Mouse (Mus musculus): ENCODE results near the gene Arsg. TPM values are rescaled to one million over a fixed set of nuclear protein-coding genes. Genes with fewer than 3 reads are reported as not detected.

Arsg gene
- polyA plus RNA-seq, 1 experiment from 2014 or later = 3.3 TPM

GRCm38 (mm10) chr11:109505823-109506222 lies 32.6 kb downstream of the Arsg start:
- Histone ChIP-seq H3K27ac (no peak overlapping the region), H3K36me3 (no peaks in the 10 kb centered on the region), H3K4me3 (no peak overlapping the region), H3K4me1 (0 out of 2 replicates have a peak, but pooled peaks cover 3% of the 10 kb centered on the region), H3K9me3 (no peaks in the 10 kb centered on the region), H3K27me3 (ENCODE audit: insufficient read depth, poor library complexity, severe bottlenecking) (no peaks in the 10 kb centered on the region)
- 91% methylated on average over 4 of the region's 4 CpGs for WGBS
- DNase-seq (ENCODE audit: low spot score) = no peak

GRCm38 (mm10) chr11:109507068-109507467 lies 33.9 kb downstream of the Arsg start:
- H3K4me3 ChIP-seq = no peak overlapping the region
- 0 out of 2 replicates have a peak, but pooled peaks cover 3% of the 10 kb centered on the region for H3K4me1 ChIP-seq
- WGBS = 59% methylated on average over 3 of the region's 3 CpGs
- H3K27ac ChIP-seq = no peak overlapping the region
- no peaks in the 10 kb centered on the region for H3K36me3 ChIP-seq
- H3K9me3 ChIP-seq = no peaks in the 10 kb centered on the region
- no peaks in the 10 kb centered on the region for H3K27me3 ChIP-seq (ENCODE audit: insufficient read depth, poor library complexity, severe bottlenecking)
- DNase-seq (ENCODE audit: low spot score) = no peak

- H3K36me3 ChIP-seq = no peaks in the 10 kb centered on the region
- H3K27ac ChIP-seq = no peak overlapping the region
- H3K4me3 ChIP-seq = no peak overlapping the region
- no peaks in the 10 kb centered on the region for H3K27me3 ChIP-seq (ENCODE audit: insufficient read depth, poor library complexity, severe bottlenecking)
- no peak for DNase-seq (ENCODE audit: low spot score)
- H3K4me1 ChIP-seq = no peaks in the 10 kb centered on the region
- H3K9me3 ChIP-seq = no peaks in the 10 kb centered on the region
- 78% methylated on average over 16 of the region's 16 CpGs for WGBS
Measured at GRCm38 (mm10) chr11:109512995-109513675, 40.0 kb downstream of the Arsg start.

- 83% methylated on average over 3 of the region's 3 CpGs for WGBS
- H3K27me3 ChIP-seq (ENCODE audit: insufficient read depth, poor library complexity, severe bottlenecking) = no peaks in the 10 kb centered on the region
- no peak overlapping the region for H3K27ac ChIP-seq
- H3K36me3 ChIP-seq = no peaks in the 10 kb centered on the region
- no peak overlapping the region for H3K4me3 ChIP-seq
- no peaks in the 10 kb centered on the region for H3K4me1 ChIP-seq
- H3K9me3 ChIP-seq = no peaks in the 10 kb centered on the region
- no peak for DNase-seq (ENCODE audit: low spot score)
Measured at GRCm38 (mm10) chr11:109514064-109514612, 41.0 kb downstream of the Arsg start.

- Histone ChIP-seq H3K36me3 (no peaks in the 10 kb centered on the region), H3K9me3 (no peaks in the 10 kb centered on the region), H3K4me3 (no peak overlapping the region), H3K27me3 (ENCODE audit: insufficient read depth, poor library complexity, severe bottlenecking) (peaks cover 9% of the 10 kb centered on the region), H3K4me1 (peaks cover 5% of the 10 kb centered on the region; the same call in 1 of the 2 replicates), H3K27ac (no peak overlapping the region)
- no peak for DNase-seq (ENCODE audit: low spot score)
- WGBS = 85% methylated on average over 11 of the region's 11 CpGs
Measured at GRCm38 (mm10) chr11:109517330-109517729, 44.2 kb downstream of the Arsg start.

GRCm38 (mm10) chr11:109517816-109518215 lies 44.6 kb downstream of the Arsg start:
- DNase-seq (ENCODE audit: low spot score) = no peak
- WGBS = 73% methylated on average over 3 of the region's 3 CpGs
- Histone ChIP-seq H3K27me3 (ENCODE audit: insufficient read depth, poor library complexity, severe bottlenecking) (peaks cover 9% of the 10 kb centered on the region), H3K4me1 (peaks cover 5% of the 10 kb centered on the region; the same call in 1 of the 2 replicates), H3K9me3 (no peaks in the 10 kb centered on the region), H3K36me3 (no peaks in the 10 kb centered on the region), H3K27ac (no peak overlapping the region), H3K4me3 (no peak overlapping the region)

GRCm38 (mm10) chr11:109520958-109521357 lies 47.8 kb downstream of the Arsg start:
- 30% methylated on average over 7 of the region's 7 CpGs for WGBS
- Histone ChIP-seq H3K27ac (no peak overlapping the region), H3K4me3 (no peak overlapping the region), H3K4me1 (peaks cover 5% of the 10 kb centered on the region; the same call in 1 of the 2 replicates), H3K27me3 (ENCODE audit: insufficient read depth, poor library complexity, severe bottlenecking) (peaks cover 9% of the 10 kb centered on the region), H3K9me3 (no peaks in the 10 kb centered on the region), H3K36me3 (no peaks in the 10 kb centered on the region)
- DNase-seq (ENCODE audit: low spot score) = no peak

GRCm38 (mm10) chr11:109524869-109525268 lies 51.7 kb downstream of the Arsg start:
- peaks cover 9% of the 10 kb centered on the region for H3K27me3 ChIP-seq (ENCODE audit: insufficient read depth, poor library complexity, severe bottlenecking)
- no peaks in the 10 kb centered on the region for H3K36me3 ChIP-seq
- DNase-seq (ENCODE audit: low spot score) = no peak
- no peaks in the 10 kb centered on the region for H3K9me3 ChIP-seq
- H3K27ac ChIP-seq = no peak overlapping the region
- peaks cover 5% of the 10 kb centered on the region; the same call in 1 of the 2 replicates for H3K4me1 ChIP-seq
- H3K4me3 ChIP-seq = no peak overlapping the region
- 87% methylated on average over 5 of the region's 5 CpGs for WGBS

GRCm38 (mm10) chr11:109525571-109525970 lies 52.4 kb downstream of the Arsg start:
- 88% methylated on average over 4 of the region's 4 CpGs for WGBS

GRCm38 (mm10) chr11:109530030-109530429 lies 56.9 kb downstream of the Arsg start:
- Histone ChIP-seq H3K9me3 (no peaks in the 10 kb centered on the region), H3K36me3 (no peaks in the 10 kb centered on the region), H3K27ac (no peak overlapping the region), H3K27me3 (ENCODE audit: insufficient read depth, poor library complexity, severe bottlenecking) (no peaks in the 10 kb centered on the region), H3K4me3 (no peak overlapping the region), H3K4me1 (no peaks in the 10 kb centered on the region)
- no peak for DNase-seq (ENCODE audit: low spot score)
- WGBS = 75% methylated on average over 4 of the region's 4 CpGs

More at GRCm38 (mm10) chr11:109525571-109525970, 52.4 kb downstream of the Arsg start:
- H3K36me3 ChIP-seq = no peaks in the 10 kb centered on the region
- no peak for DNase-seq (ENCODE audit: low spot score)
- H3K27me3 ChIP-seq (ENCODE audit: insufficient read depth, poor library complexity, severe bottlenecking) = peaks cover 9% of the 10 kb centered on the region
- H3K27ac ChIP-seq = no peak overlapping the region
- no peaks in the 10 kb centered on the region for H3K9me3 ChIP-seq
- H3K4me3 ChIP-seq = no peak overlapping the region
- H3K4me1 ChIP-seq = peaks cover 5% of the 10 kb centered on the region; the same call in 1 of the 2 replicates

- H3K9me3 ChIP-seq = no peaks in the 10 kb centered on the region
- no peak overlapping the region for H3K27ac ChIP-seq
- H3K36me3 ChIP-seq = no peaks in the 10 kb centered on the region
- H3K4me3 ChIP-seq = no peak overlapping the region
- H3K27me3 ChIP-seq (ENCODE audit: insufficient read depth, poor library complexity, severe bottlenecking) = peaks cover 16% of the 10 kb centered on the region; the same call in 1 of the 2 replicates
- DNase-seq (ENCODE audit: low spot score) = no peak
- 87% methylated on average over 6 of the region's 6 CpGs for WGBS
- peaks cover 9% of the 10 kb centered on the region for H3K4me1 ChIP-seq
Measured at GRCm38 (mm10) chr11:109535966-109536365, 62.8 kb downstream of the Arsg start.

GRCm38 (mm10) chr11:109536939-109537338 lies 63.8 kb downstream of the Arsg start:
- no peaks in the 10 kb centered on the region for H3K9me3 ChIP-seq
- no peak for DNase-seq (ENCODE audit: low spot score)
- H3K27ac ChIP-seq = no peak overlapping the region
- H3K36me3 ChIP-seq = no peaks in the 10 kb centered on the region
- H3K27me3 ChIP-seq (ENCODE audit: insufficient read depth, poor library complexity, severe bottlenecking) = peaks cover 17% of the 10 kb centered on the region; the same call in 1 of the 2 replicates
- WGBS = 82% methylated on average over 5 of the region's 5 CpGs
- no peak overlapping the region for H3K4me3 ChIP-seq
- peaks cover 9% of the 10 kb centered on the region for H3K4me1 ChIP-seq

GRCm38 (mm10) chr11:109539290-109539689 lies 66.1 kb downstream of the Arsg start:
- H3K27me3 ChIP-seq (ENCODE audit: insufficient read depth, poor library complexity, severe bottlenecking) = peaks cover 17% of the 10 kb centered on the region; the same call in 1 of the 2 replicates
- WGBS = 64% methylated on average over 6 of the region's 6 CpGs
- no peak overlapping the region for H3K4me3 ChIP-seq
- DNase-seq (ENCODE audit: low spot score) = no peak
- peak overlapping the region; percentile 37; the same call in 1 of the 2 replicates for H3K27ac ChIP-seq
- H3K9me3 ChIP-seq = no peaks in the 10 kb centered on the region
- H3K4me1 ChIP-seq = peaks cover 19% of the 10 kb centered on the region
- H3K36me3 ChIP-seq = no peaks in the 10 kb centered on the region
